Mouse (Mus musculus) cortical plate, adult 2 months (tissue): Measurements from ENCODE around the gene Ssh1. TPM values are rescaled to one million over a fixed set of nuclear protein-coding genes. Genes with fewer than 3 reads are reported as not detected.

Experiments used
- H3K27ac ChIP-seq: fragments of 200-500 bp; 2 replicates; pipeline ENCODE4 v1.5.1; 2012; ENCODE audit warnings: low read length, control low read depth, inconsistent platforms; ENCODE audit not compliant: insufficient read depth
- H3K4me1 ChIP-seq: fragments of 200-500 bp; 2 replicates; pipeline ENCODE4 v1.6.1; 2011; ENCODE audit warnings: low read length; ENCODE audit not compliant: control insufficient read depth, insufficient read depth
- H3K4me3 ChIP-seq: fragments of 200-500 bp; 2 replicates; pipeline ENCODE4 v1.5.1; 2011; ENCODE audit warnings: mild to moderate bottlenecking, low read length, control low read depth; ENCODE audit not compliant: insufficient read depth
- CTCF ChIP-seq: fragments of 200-500 bp; IDR thresholded peaks from 2 replicates; pipeline ENCODE4 v1.5.1; 2011; ENCODE audit warnings: mild to moderate bottlenecking, control low read depth, low read length; ENCODE audit not compliant: insufficient read depth; ENCODE audit errors: extremely low read depth
- POLR2A ChIP-seq: fragments of 200-500 bp; IDR thresholded peaks from 2 replicates; pipeline ENCODE4 v1.6.1; 2011; ENCODE audit warnings: mild to moderate bottlenecking, low read length, control low read depth; ENCODE audit not compliant: insufficient read depth; ENCODE audit errors: extremely low read depth
- polyA plus RNA-seq: library from polyadenylated mRNA; depleted of rRNA; stranded (reverse); fragments of >200 nt; gene quantifications from 2 replicates; pipeline ENCODE4 v1.2.3, GENCODE M21; 2012

Ssh1 gene
- polyA plus RNA-seq, 1 experiment: 10.3 TPM

DNA sequence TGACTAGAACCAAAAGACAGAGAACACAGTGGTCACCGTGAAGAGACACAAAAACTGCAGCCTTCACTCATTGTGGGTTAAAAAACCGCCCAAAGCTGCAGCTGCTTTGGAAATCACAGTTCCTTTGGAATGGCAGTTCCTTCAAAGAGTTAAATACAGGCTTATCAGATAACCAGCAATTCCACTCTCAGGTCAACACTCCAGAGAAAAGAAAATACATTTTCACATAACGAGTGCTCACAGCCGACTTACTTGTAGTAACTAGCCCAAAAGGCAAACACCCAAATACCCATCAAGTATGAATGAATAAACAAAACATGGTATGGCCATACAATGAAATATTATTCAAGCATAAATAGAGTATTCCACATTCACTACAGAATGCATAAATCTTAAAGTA lies 88.7 kb downstream of the Ssh1 start:
- Histone ChIP-seq H3K4me3 (no peak overlapping the region), H3K4me1 (peaks cover 9% of the 10 kb centered on the region; the same call in 1 of the 2 replicates), H3K27ac (no peak overlapping the region)
- TF ChIP-seq POLR2A (no peak), CTCF (no peak)

DNA sequence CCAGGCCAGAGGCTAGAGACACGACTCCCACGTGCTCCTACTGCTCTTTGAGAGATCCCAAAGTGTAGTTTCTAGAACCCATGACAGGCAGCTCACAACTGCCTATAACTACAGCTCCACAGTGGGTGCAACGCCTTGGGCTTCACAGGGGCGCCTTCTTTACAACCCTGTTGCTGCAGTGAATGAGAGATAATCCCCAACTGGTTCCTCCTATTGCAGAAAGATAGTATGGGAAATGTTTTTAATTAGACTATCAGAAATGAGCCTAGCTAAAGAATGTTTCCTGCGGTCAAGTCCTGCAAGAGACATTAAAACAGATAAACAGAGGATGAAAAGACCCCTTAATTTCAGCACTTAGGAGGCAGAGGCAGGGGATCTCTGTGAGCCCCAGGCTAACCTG lies 90.7 kb downstream of the Ssh1 start:
- TF ChIP-seq CTCF (no peak), POLR2A (no peak)
- no peak overlapping the region for H3K4me3 ChIP-seq
- no peak overlapping the region for H3K27ac ChIP-seq
- peaks cover 10% of the 10 kb centered on the region; the same call in 1 of the 2 replicates for H3K4me1 ChIP-seq

- TF ChIP-seq CTCF (no peak), POLR2A (no peak)
- H3K4me1 ChIP-seq: peaks cover 10% of the 10 kb centered on the region; the same call in 1 of the 2 replicates
- no peak overlapping the region for H3K4me3 ChIP-seq
- H3K27ac ChIP-seq: no peak overlapping the region
Observed at GRCm38 (mm10) chr5:113902017-113902416, 91.7 kb downstream of the Ssh1 start.

- peaks cover 10% of the 10 kb centered on the region; the same call in 1 of the 2 replicates for H3K4me1 ChIP-seq
- no peak for TF ChIP-seq CTCF
- no peak for TF ChIP-seq POLR2A
- H3K27ac ChIP-seq: no peak overlapping the region
- H3K4me3 ChIP-seq: no peak overlapping the region
Observed at GRCm38 (mm10) chr5:113901074-113901571, 92.6 kb downstream of the Ssh1 start.

GRCm38 (mm10) chr5:113899543-113899942 lies 94.2 kb downstream of the Ssh1 start:
- peaks cover 13% of the 10 kb centered on the region for H3K4me1 ChIP-seq
- TF ChIP-seq CTCF (no peak), POLR2A (no peak)
- no peak overlapping the region for H3K27ac ChIP-seq

GRCm38 (mm10) chr5:113892005-113892404 lies 101.7 kb downstream of the Ssh1 start:
- Histone ChIP-seq H3K4me3 (no peak overlapping the region), H3K4me1 (peaks cover 7% of the 10 kb centered on the region), H3K27ac (no peak overlapping the region)
- no peak for TF ChIP-seq CTCF
- TF ChIP-seq POLR2A: no peak

More at GRCm38 (mm10) chr5:113899543-113899942, 94.2 kb downstream of the Ssh1 start:
- no peak overlapping the region for H3K4me3 ChIP-seq

DNA sequence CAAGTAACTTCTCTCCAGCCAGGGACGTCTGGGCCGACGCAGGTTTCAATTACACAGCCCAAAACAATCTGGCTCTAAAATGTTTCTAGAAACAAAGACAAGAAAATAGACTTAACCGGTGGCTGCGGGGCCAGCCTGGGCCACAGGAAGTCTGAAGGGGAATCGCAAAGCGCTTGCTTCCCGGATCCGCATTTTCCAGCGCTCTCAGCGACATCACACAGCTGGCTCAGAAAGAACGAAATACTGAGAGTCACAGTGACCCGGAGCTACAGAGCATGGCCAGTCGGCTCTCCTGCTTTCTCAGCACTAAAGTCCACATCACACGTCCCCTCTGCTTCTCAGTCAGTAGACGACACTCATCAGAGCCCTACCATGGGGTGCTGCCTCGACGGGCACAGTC lies 102.8 kb downstream of the Ssh1 start:
- no peak overlapping the region for H3K4me3 ChIP-seq
- no peak overlapping the region; the same call in 1 of the 2 replicates for H3K27ac ChIP-seq
- TF ChIP-seq CTCF: no peak
- no peak for TF ChIP-seq POLR2A
- peaks cover 6% of the 10 kb centered on the region for H3K4me1 ChIP-seq

- Histone ChIP-seq H3K4me3 (no peak overlapping the region), H3K4me1 (peaks cover 4% of the 10 kb centered on the region), H3K27ac (no peak overlapping the region)
- no peak for TF ChIP-seq CTCF
- TF ChIP-seq POLR2A: no peak
Observed at GRCm38 (mm10) chr5:113889912-113890311, 103.8 kb downstream of the Ssh1 start.

- H3K4me1 ChIP-seq: peaks cover 4% of the 10 kb centered on the region
- TF ChIP-seq CTCF: no peak
- no peak for TF ChIP-seq POLR2A
- H3K27ac ChIP-seq: no peak overlapping the region
- H3K4me3 ChIP-seq: no peak overlapping the region
Observed at GRCm38 (mm10) chr5:113889181-113889906, 104.3 kb downstream of the Ssh1 start.
